Mouse (Mus musculus): Measurements from ENCODE around the gene Fam69a.

Fam69a gene

GRCm38 (mm10) chr5:107858963-107859362, 127.9 kb downstream of the Fam69a start:
- peak; percentile 52 for DNase-seq (ENCODE audit: low read depth, low spot score)

Data from A20 (cell line).